Mouse (Mus musculus) neural tube, postnatal 0 days (tissue): Measurements from ENCODE around the gene 9530003J23Rik. TPM values are rescaled to one million over a fixed set of nuclear protein-coding genes. Genes with fewer than 3 reads are reported as not detected.

Experiments
- polyA plus RNA-seq: library from polyadenylated mRNA; unstranded; fragments of >200 nt; fragmentation: Nextera tagmentation; extraction: Ambion mirVana; gene quantifications from 2 replicates; pipeline ENCODE4 v1.2.1, GENCODE M21; 2015

9530003J23Rik gene
- polyA plus RNA-seq: not detected in 2 replicates

GRCm38 (mm10) chr10:117238603-117239002 is at the start of gene 9530003J23Rik:
Gene 9530003J23Rik (minus strand): TSS chr10:117238703.

GRCm38 (mm10) chr10:117282049-117282448 is 43.5 kb upstream of the 9530003J23Rik start, which contains the start of gene Lyz2:
Gene Lyz2 (minus strand): TSS chr10:117282321.

GRCm38 (mm10) chr10:117224102-117224990 is 14.2 kb downstream of the 9530003J23Rik start, which contains the start of gene Yeats4:
Gene Yeats4 (minus strand): TSS chr10:117224507.

Other genes with a start within 250 kb of the 9530003J23Rik start
- gene Lrrc10, start 193.4 kb downstream of the 9530003J23Rik start, polyA plus RNA-seq: 0.17 TPM in 1 of 2 replicates, not detected in the other
- 200 and 216 TPM in 2 replicates for gene Cct2, start 174.9 kb downstream of the 9530003J23Rik start, polyA plus RNA-seq
- gene Frs2, start 90.2 kb downstream of the 9530003J23Rik start, polyA plus RNA-seq: 16.5 and 17.2 TPM in 2 replicates
- gene Yeats4, start 14.2 kb downstream of the 9530003J23Rik start, polyA plus RNA-seq: 72.5 and 73.4 TPM in 2 replicates
- 39.4 and 65.8 TPM in 2 replicates for gene Lyz2, start 43.6 kb upstream of the 9530003J23Rik start, polyA plus RNA-seq
- gene Lyz1, start 54.2 kb upstream of the 9530003J23Rik start, polyA plus RNA-seq: 0.24 and 0.40 TPM in 2 replicates
- gene Cpsf6, start 141.3 kb upstream of the 9530003J23Rik start, polyA plus RNA-seq: 68.9 and 80.0 TPM in 2 replicates